Mouse (Mus musculus) liver, embryonic 13.5 days (tissue): ENCODE measurements around the gene Col9a1. TPM values are rescaled to one million over a fixed set of nuclear protein-coding genes. Genes with fewer than 3 reads are reported as not detected.

Source experiments
- ATAC-seq: fragments of 200-750 bp; cut with Nextera tagmentation; 2 replicates; pipeline ENCODE4 v1.8.0; 2017; ENCODE audit warnings: low read depth, mild to moderate bottlenecking, moderate number of reproducible peaks, moderate library complexity
- DNase-seq: peaks from one replicate; pipeline ENCODE4 v3.0.0; 2022
- H3K27ac ChIP-seq: fragments of 300-500 bp; sonication (generic); 2 replicates; pipeline ENCODE4 v1.5.1; 2015; ENCODE audit warnings: moderate library complexity, mild to moderate bottlenecking, inconsistent platforms
- H3K27me3 ChIP-seq: fragments of 300-500 bp; sonication (generic); 2 replicates; pipeline ENCODE4 v1.6.1; 2015; ENCODE audit warnings: mild to moderate bottlenecking, inconsistent platforms
- H3K36me3 ChIP-seq: fragments of 300-500 bp; sonication (generic); 2 replicates; pipeline ENCODE4 v1.6.1; 2015; ENCODE audit warnings: mild to moderate bottlenecking, inconsistent platforms
- H3K4me1 ChIP-seq: fragments of 300-500 bp; sonication (generic); replicated peaks from 2 replicates; pipeline ENCODE4 v1.6.1; 2015; ENCODE audit warnings: inconsistent platforms
- H3K4me2 ChIP-seq: fragments of 300-500 bp; sonication (generic); 2 replicates; pipeline ENCODE4 v1.6.1; 2015; ENCODE audit warnings: inconsistent platforms, mild to moderate bottlenecking, moderate library complexity
- H3K4me3 ChIP-seq: fragments of 300-500 bp; sonication (generic); replicated peaks from 2 replicates; pipeline ENCODE4 v1.5.1; 2015; ENCODE audit warnings: mild to moderate bottlenecking, inconsistent platforms
- H3K9ac ChIP-seq: fragments of 300-500 bp; sonication (generic); 2 replicates; pipeline ENCODE4 v1.6.1; 2015; ENCODE audit warnings: mild to moderate bottlenecking, inconsistent platforms
- H3K9me3 ChIP-seq: fragments of 300-500 bp; sonication (generic); replicated peaks from 2 replicates; pipeline ENCODE4 v1.6.1; 2016; ENCODE audit warnings: inconsistent platforms
- WGBS: fragments of 180-500 bp; shearing (Covaris S2); methylation state at CpG from one replicate; pipeline ENCODE4 v1.1.7; 2015; ENCODE audit not compliant: insufficient replicate concordance; 5-methylcytosine and 5-hydroxymethylcytosine counted together
- polyA plus RNA-seq: library from polyadenylated mRNA; unstranded; fragments of >200 nt; fragmentation: Nextera tagmentation; extraction: Ambion mirVana; gene quantifications from 2 replicates; pipeline ENCODE4 v1.2.1, GENCODE M21; 2015

Gene Col9a1
- polyA plus RNA-seq, 1 experiment from 2014 or later: 0.12 TPM

GRCm38 (mm10) chr1:24175761-24176160 lies 1.6 kb upstream of the Col9a1 start:
- Histone ChIP-seq H3K4me2 (no peak overlapping the region), H3K4me3 (no peak overlapping the region), H3K9me3 (no peaks in the 10 kb centered on the region), H3K9ac (no peak overlapping the region), H3K27me3 (no peaks in the 10 kb centered on the region), H3K27ac (no peak overlapping the region), H3K36me3 (no peaks in the 10 kb centered on the region), H3K4me1 (no peaks in the 10 kb centered on the region)
- ATAC-seq: no peak
- 69% methylated on average over 3 of the region's 3 CpGs for WGBS
- DNase-seq: no peak

GRCm38 (mm10) chr1:24179856-24180255 lies 2.4 kb downstream of the Col9a1 start:
- H3K9ac ChIP-seq: no peak overlapping the region
- H3K27ac ChIP-seq: no peak overlapping the region
- 65% methylated on average over 2 of the region's 2 CpGs for whole genome bisulfite sequencing
- H3K4me2 ChIP-seq: no peak overlapping the region
- H3K4me1 ChIP-seq: no peaks in the 10 kb centered on the region
- ATAC-seq: no peak
- DNase-seq: no peak
- no peaks in the 10 kb centered on the region for H3K27me3 ChIP-seq
- H3K9me3 ChIP-seq: no peaks in the 10 kb centered on the region
- H3K36me3 ChIP-seq: no peaks in the 10 kb centered on the region
- no peak overlapping the region for H3K4me3 ChIP-seq

- no peaks in the 10 kb centered on the region for H3K4me1 ChIP-seq
- H3K27ac ChIP-seq: no peak overlapping the region
- ATAC-seq (no peak), DNase-seq (no peak)
- no peaks in the 10 kb centered on the region for H3K27me3 ChIP-seq
- no peaks in the 10 kb centered on the region for H3K9me3 ChIP-seq
- no peaks in the 10 kb centered on the region for H3K36me3 ChIP-seq
- H3K4me2 ChIP-seq: no peak overlapping the region
- H3K9ac ChIP-seq: no peak overlapping the region
- H3K4me3 ChIP-seq: no peak overlapping the region
- WGBS: 72% methylated on average over 11 of the region's 11 CpGs
These were observed 7.6 kb downstream of the Col9a1 start for GRCm38 (mm10) chr1:24184981-24185380.

- no peak overlapping the region for H3K4me2 ChIP-seq
- DNase-seq: no peak
These were observed 9.6 kb downstream of the Col9a1 start for GRCm38 (mm10) chr1:24186964-24187363.

GRCm38 (mm10) chr1:24191668-24192067 lies 14.3 kb downstream of the Col9a1 start:
- Histone ChIP-seq H3K4me3 (no peak overlapping the region), H3K4me1 (no peaks in the 10 kb centered on the region), H3K4me2 (no peak overlapping the region), H3K27ac (no peak overlapping the region), H3K9me3 (no peaks in the 10 kb centered on the region), H3K27me3 (no peaks in the 10 kb centered on the region), H3K9ac (no peak overlapping the region), H3K36me3 (no peaks in the 10 kb centered on the region)
- ATAC-seq (no peak), DNase-seq (no peak)
- WGBS: 67% methylated on average over 4 of the region's 4 CpGs

More at GRCm38 (mm10) chr1:24186964-24187363, 9.6 kb downstream of the Col9a1 start:
- ATAC-seq: no peak
- Histone ChIP-seq H3K4me3 (no peak overlapping the region), H3K27me3 (no peaks in the 10 kb centered on the region), H3K4me1 (no peaks in the 10 kb centered on the region), H3K9ac (no peak overlapping the region), H3K9me3 (no peaks in the 10 kb centered on the region), H3K27ac (no peak overlapping the region), H3K36me3 (no peaks in the 10 kb centered on the region)
- 64% methylated on average over 11 of the region's 11 CpGs for WGBS

GRCm38 (mm10) chr1:24194111-24194510 lies 16.7 kb downstream of the Col9a1 start:
- H3K36me3 ChIP-seq: no peaks in the 10 kb centered on the region
- ATAC-seq: no peak
- DNase-seq: no peak
- no peak overlapping the region for H3K4me3 ChIP-seq
- H3K4me1 ChIP-seq: no peaks in the 10 kb centered on the region
- no peak overlapping the region for H3K9ac ChIP-seq
- WGBS: 22% methylated on average over 4 of the region's 4 CpGs
- no peaks in the 10 kb centered on the region for H3K9me3 ChIP-seq
- no peak overlapping the region for H3K27ac ChIP-seq
- H3K4me2 ChIP-seq: no peak overlapping the region
- no peaks in the 10 kb centered on the region for H3K27me3 ChIP-seq

GRCm38 (mm10) chr1:24195070-24195840 lies 17.8 kb downstream of the Col9a1 start:
- 46% methylated on average over 12 of the region's 12 CpGs for WGBS
- Histone ChIP-seq H3K4me1 (no peaks in the 10 kb centered on the region), H3K9me3 (no peaks in the 10 kb centered on the region), H3K9ac (no peak overlapping the region), H3K36me3 (no peaks in the 10 kb centered on the region), H3K4me2 (no peak overlapping the region), H3K27ac (no peak overlapping the region), H3K27me3 (no peaks in the 10 kb centered on the region), H3K4me3 (no peak overlapping the region)
- ATAC-seq: no peak
- DNase-seq: no peak

- ATAC-seq (no peak), DNase-seq (no peak)
- Histone ChIP-seq H3K27ac (no peak overlapping the region), H3K9me3 (no peaks in the 10 kb centered on the region), H3K9ac (no peak overlapping the region), H3K4me1 (no peaks in the 10 kb centered on the region), H3K4me3 (no peak overlapping the region), H3K36me3 (no peaks in the 10 kb centered on the region), H3K4me2 (no peak overlapping the region), H3K27me3 (no peaks in the 10 kb centered on the region)
- WGBS: 38% methylated on average over 3 of the region's 3 CpGs
These were observed 18.6 kb downstream of the Col9a1 start for GRCm38 (mm10) chr1:24195951-24196517.

- Histone ChIP-seq H3K9ac (no peak overlapping the region), H3K9me3 (no peaks in the 10 kb centered on the region), H3K27me3 (no peaks in the 10 kb centered on the region), H3K4me2 (no peak overlapping the region), H3K4me3 (no peak overlapping the region), H3K27ac (no peak overlapping the region), H3K36me3 (no peaks in the 10 kb centered on the region), H3K4me1 (no peaks in the 10 kb centered on the region)
- DNase-seq (no peak), ATAC-seq (no peak)
- WGBS: 57% methylated on average over 9 of the region's 9 CpGs
These were observed 34.4 kb downstream of the Col9a1 start for GRCm38 (mm10) chr1:24211621-24212385.

- no peak overlapping the region for H3K9ac ChIP-seq
- no peak overlapping the region for H3K4me2 ChIP-seq
- H3K4me3 ChIP-seq: no peak overlapping the region
- WGBS: 63% methylated on average over 6 of the region's 6 CpGs
- H3K36me3 ChIP-seq: no peaks in the 10 kb centered on the region
- H3K9me3 ChIP-seq: no peaks in the 10 kb centered on the region
- no peak overlapping the region for H3K27ac ChIP-seq
- H3K4me1 ChIP-seq: no peaks in the 10 kb centered on the region
- DNase-seq (no peak), ATAC-seq (no peak)
- no peaks in the 10 kb centered on the region for H3K27me3 ChIP-seq
These were observed 41.6 kb downstream of the Col9a1 start for GRCm38 (mm10) chr1:24219041-24219440.

GRCm38 (mm10) chr1:24222231-24222630 lies 44.8 kb downstream of the Col9a1 start:
- Histone ChIP-seq H3K4me2 (no peak overlapping the region), H3K27ac (no peak overlapping the region), H3K4me3 (no peak overlapping the region), H3K36me3 (no peaks in the 10 kb centered on the region), H3K4me1 (no peaks in the 10 kb centered on the region), H3K9ac (no peak overlapping the region), H3K9me3 (no peaks in the 10 kb centered on the region), H3K27me3 (no peaks in the 10 kb centered on the region)
- WGBS: 60% methylated on average over 2 of the region's 2 CpGs
- ATAC-seq: no peak
- no peak for DNase-seq
